Mouse (Mus musculus) adipocyte (in vitro differentiated cells): Measurements from ENCODE around the gene Gm3182.
"Not testable (repeated sequence)": the region's sequence is repeated elsewhere in the genome, so short reads cannot be mapped to it uniquely, and the experiment has no call there.

Experiments
- DNase-seq: peaks from one replicate; pipeline ENCODE4 v3.0.0-alpha.2; 2016; ENCODE audit warnings: low spot score

Gene Gm3182

DNA sequence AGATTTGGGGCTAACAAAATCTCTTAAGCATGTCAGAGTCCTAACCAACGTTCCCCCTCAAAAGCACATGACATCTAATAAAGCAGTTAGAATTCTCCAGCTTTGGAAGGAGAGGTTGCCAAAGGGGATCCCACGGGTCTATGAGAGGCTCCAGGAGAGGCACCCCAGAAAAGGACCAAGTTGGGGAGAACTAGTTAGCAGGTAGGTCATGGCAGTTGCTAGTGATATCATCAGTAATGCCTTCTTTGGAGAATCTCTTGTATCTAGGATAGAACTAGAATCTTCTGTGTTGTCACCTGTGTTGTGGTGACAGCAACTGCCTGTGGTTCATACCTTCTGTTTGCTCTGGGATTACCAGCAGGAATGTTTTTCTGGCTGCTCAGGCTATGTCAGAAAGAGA, at the start of gene Gm3182:
Gene Gm3182 (plus strand): TSS at position 301 of the 400 bp plus-strand sequence.
- not testable (repeated sequence) for DNase-seq

DNA sequence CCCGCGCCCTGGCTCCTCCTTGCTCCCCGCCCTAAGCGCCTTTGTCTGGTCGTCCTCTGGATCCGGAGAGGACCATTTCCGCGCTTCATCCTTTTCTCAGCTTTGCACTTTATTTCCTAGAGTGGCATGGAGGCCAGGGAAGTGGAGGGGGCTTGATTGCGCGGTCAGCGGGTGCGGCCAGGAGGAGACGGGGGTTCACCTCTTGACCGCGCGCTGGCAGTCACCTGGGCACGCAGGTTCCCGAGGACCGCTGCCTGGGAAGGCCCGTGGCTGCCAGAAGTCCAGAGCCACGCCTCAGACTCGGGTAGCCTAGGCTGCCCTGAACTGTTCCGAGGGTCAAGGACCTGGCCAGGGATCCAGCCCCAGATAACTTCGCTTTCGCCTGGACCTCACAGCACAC, 17.9 kb downstream of the Gm3182 start:
- DNase-seq, result not testable (repeated sequence)
